Mouse (Mus musculus): ENCODE measurements around the gene Vti1b. TPM values are rescaled to one million over a fixed set of nuclear protein-coding genes. Genes with fewer than 3 reads are reported as not detected.

The Vti1b gene
- polyA plus RNA-seq, 1 experiment from 2014 or later, result 180 TPM

DNA sequence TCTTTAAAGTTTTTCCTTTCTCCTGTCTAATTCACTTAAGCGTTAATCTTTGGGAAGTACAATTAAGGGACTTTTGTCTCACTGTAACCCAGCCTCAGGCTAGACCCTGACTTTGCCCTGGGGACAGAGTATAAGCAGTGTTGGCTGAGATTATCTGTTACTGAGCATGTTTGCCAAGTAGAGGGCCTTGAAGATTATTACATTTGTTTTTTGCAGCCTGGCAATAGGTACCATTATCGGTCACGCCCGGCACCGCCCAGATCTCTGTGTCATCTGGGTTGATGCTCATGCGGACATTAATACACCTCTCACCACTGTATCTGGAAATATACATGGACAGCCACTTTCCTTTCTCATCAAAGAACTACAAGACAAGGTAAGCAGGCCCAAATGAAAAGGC lies 22.8 kb downstream of the Vti1b start:
- H3K4me1 ChIP-seq (ENCODE audit: control insufficient read depth, insufficient read depth, low read length), result no peaks in the 10 kb centered on the region
- 96% methylated on average over 6 of the region's 6 CpGs for WGBS
- no peak overlapping the region for H3K4me3 ChIP-seq (ENCODE audit: low read depth, low read length)
- no peak for ATAC-seq (ENCODE audit: low read depth)
- no peaks in the 10 kb centered on the region for H3K27me3 ChIP-seq (ENCODE audit: control insufficient read depth, insufficient read depth, low read length)
- H3K27ac ChIP-seq (ENCODE audit: low read depth, low read length), result no peak overlapping the region
- no peak overlapping the region for H3K4me2 ChIP-seq (ENCODE audit: low read depth, low read length)
- H3K9me3 ChIP-seq (ENCODE audit: control insufficient read depth, low read length), result no peaks in the 10 kb centered on the region
- peaks cover 25% of the 10 kb centered on the region for H3K36me3 ChIP-seq (ENCODE audit: control insufficient read depth, insufficient read depth, low read length)
- H3K9ac ChIP-seq (replicated peaks; ENCODE audit: low read depth, low read length), result no peak overlapping the region

DNA sequence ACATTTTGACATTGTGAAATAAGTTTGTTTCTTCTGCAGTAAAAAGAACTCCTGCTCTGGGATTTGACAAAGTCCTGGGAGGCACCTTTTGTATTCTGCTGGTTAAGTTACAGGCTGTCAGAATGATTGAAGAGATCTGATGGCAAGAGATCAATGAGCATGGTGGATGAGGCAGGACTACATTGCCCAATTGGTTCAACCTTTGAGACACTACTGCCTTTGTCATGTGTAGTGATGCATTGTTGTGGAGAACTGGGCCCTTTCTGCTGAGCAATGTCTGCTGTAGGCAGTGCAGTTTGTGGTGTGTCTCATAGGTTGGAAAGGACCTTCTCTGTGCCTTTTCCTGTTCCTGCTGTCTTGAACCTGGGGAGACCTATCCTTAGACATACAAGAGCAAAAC lies 31.1 kb downstream of the Vti1b start:
- Histone ChIP-seq H3K27me3 (ENCODE audit: control insufficient read depth, insufficient read depth, low read length) (no peaks in the 10 kb centered on the region), H3K9ac (replicated peaks; ENCODE audit: low read depth, low read length) (no peak overlapping the region), H3K4me1 (ENCODE audit: control insufficient read depth, insufficient read depth, low read length) (no peaks in the 10 kb centered on the region), H3K4me3 (ENCODE audit: low read depth, low read length) (no peak overlapping the region), H3K36me3 (ENCODE audit: control insufficient read depth, insufficient read depth, low read length) (no peaks in the 10 kb centered on the region), H3K4me2 (ENCODE audit: low read depth, low read length) (no peak overlapping the region), H3K27ac (ENCODE audit: low read depth, low read length) (no peak overlapping the region), H3K9me3 (ENCODE audit: control insufficient read depth, low read length) (no peaks in the 10 kb centered on the region)
- ATAC-seq (ENCODE audit: low read depth), result no peak

DNA sequence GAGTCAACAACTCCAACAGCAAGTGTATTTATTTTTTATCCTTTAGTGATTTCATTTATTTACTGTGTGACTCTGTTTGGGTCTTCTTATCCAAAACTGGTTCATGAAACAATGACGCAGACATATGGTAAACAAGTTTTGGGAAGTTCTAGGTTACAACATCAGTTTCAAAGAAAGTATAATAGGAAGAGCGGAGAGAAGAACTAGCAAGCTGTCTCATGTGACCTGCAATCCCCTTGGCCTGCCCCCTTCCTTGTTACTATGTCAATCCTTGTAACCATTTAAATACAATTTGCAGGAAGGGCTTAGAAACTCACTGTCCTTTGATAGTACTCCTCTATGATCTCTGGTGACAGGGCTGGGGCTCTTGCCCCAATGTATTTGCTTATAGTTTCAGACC lies 31.7 kb downstream of the Vti1b start:
- WGBS, result 88% methylated on average over 2 of the region's 2 CpGs
- no peak overlapping the region for H3K4me3 ChIP-seq (ENCODE audit: low read depth, low read length)
- H3K9me3 ChIP-seq (ENCODE audit: control insufficient read depth, low read length), result no peaks in the 10 kb centered on the region
- no peak overlapping the region for H3K9ac ChIP-seq (replicated peaks; ENCODE audit: low read depth, low read length)
- H3K27me3 ChIP-seq (ENCODE audit: control insufficient read depth, insufficient read depth, low read length), result no peaks in the 10 kb centered on the region
- no peaks in the 10 kb centered on the region for H3K4me1 ChIP-seq (ENCODE audit: control insufficient read depth, insufficient read depth, low read length)
- H3K27ac ChIP-seq (ENCODE audit: low read depth, low read length), result no peak overlapping the region
- no peak for ATAC-seq (ENCODE audit: low read depth)
- no peaks in the 10 kb centered on the region for H3K36me3 ChIP-seq (ENCODE audit: control insufficient read depth, insufficient read depth, low read length)
- H3K4me2 ChIP-seq (ENCODE audit: low read depth, low read length), result no peak overlapping the region

DNA sequence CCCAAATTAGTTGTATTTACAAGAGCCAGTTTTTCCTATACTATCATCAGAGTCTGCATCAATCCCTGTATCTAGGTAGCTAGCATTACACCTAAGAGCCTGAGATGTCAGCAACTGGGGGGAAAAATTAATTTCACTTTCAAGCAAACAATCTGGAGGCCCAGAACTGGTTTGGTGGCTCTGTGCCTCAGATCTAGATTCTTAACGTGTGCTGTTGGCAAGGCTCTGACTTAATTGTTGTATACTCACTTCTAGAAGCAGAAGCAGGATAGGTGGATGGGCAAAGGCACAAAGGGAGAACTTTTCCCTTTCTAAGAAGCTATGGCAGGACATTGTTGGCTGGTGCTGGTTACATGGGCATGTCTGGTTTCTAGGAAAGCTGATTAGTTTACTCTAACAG lies 33.0 kb downstream of the Vti1b start:
- no peaks in the 10 kb centered on the region for H3K9me3 ChIP-seq (ENCODE audit: control insufficient read depth, low read length)
- no peaks in the 10 kb centered on the region for H3K36me3 ChIP-seq (ENCODE audit: control insufficient read depth, insufficient read depth, low read length)
- H3K4me3 ChIP-seq (ENCODE audit: low read depth, low read length), result no peak overlapping the region
- no peak overlapping the region for H3K4me2 ChIP-seq (ENCODE audit: low read depth, low read length)
- H3K27ac ChIP-seq (ENCODE audit: low read depth, low read length), result no peak overlapping the region
- ATAC-seq (ENCODE audit: low read depth), result no peak
- H3K27me3 ChIP-seq (ENCODE audit: control insufficient read depth, insufficient read depth, low read length), result no peaks in the 10 kb centered on the region
- no peak overlapping the region for H3K9ac ChIP-seq (replicated peaks; ENCODE audit: low read depth, low read length)
- 76% methylated on average over 1 of the region's 1 CpGs for WGBS
- H3K4me1 ChIP-seq (ENCODE audit: control insufficient read depth, insufficient read depth, low read length), result no peaks in the 10 kb centered on the region

GRCm38 (mm10) chr12:79138999-79139398 lies 33.5 kb downstream of the Vti1b start:
- H3K9me3 ChIP-seq (ENCODE audit: control insufficient read depth, low read length), result no peaks in the 10 kb centered on the region
- H3K9ac ChIP-seq (replicated peaks; ENCODE audit: low read depth, low read length), result no peak overlapping the region
- no peak overlapping the region for H3K27ac ChIP-seq (ENCODE audit: low read depth, low read length)
- H3K4me1 ChIP-seq (ENCODE audit: control insufficient read depth, insufficient read depth, low read length), result no peaks in the 10 kb centered on the region
- H3K4me2 ChIP-seq (ENCODE audit: low read depth, low read length), result no peak overlapping the region
- no peak for ATAC-seq (ENCODE audit: low read depth)
- H3K4me3 ChIP-seq (ENCODE audit: low read depth, low read length), result no peak overlapping the region
- H3K36me3 ChIP-seq (ENCODE audit: control insufficient read depth, insufficient read depth, low read length), result no peaks in the 10 kb centered on the region
- H3K27me3 ChIP-seq (ENCODE audit: control insufficient read depth, insufficient read depth, low read length), result no peaks in the 10 kb centered on the region

GRCm38 (mm10) chr12:79136949-79137348 lies 35.5 kb downstream of the Vti1b start:
- Histone ChIP-seq H3K27ac (ENCODE audit: low read depth, low read length) (no peak overlapping the region), H3K4me2 (ENCODE audit: low read depth, low read length) (no peak overlapping the region), H3K4me1 (ENCODE audit: control insufficient read depth, insufficient read depth, low read length) (no peaks in the 10 kb centered on the region), H3K4me3 (ENCODE audit: low read depth, low read length) (no peak overlapping the region), H3K27me3 (ENCODE audit: control insufficient read depth, insufficient read depth, low read length) (peaks cover 3% of the 10 kb centered on the region; the same call in 1 of the 2 replicates), H3K9me3 (ENCODE audit: control insufficient read depth, low read length) (no peaks in the 10 kb centered on the region), H3K9ac (replicated peaks; ENCODE audit: low read depth, low read length) (no peak overlapping the region), H3K36me3 (ENCODE audit: control insufficient read depth, insufficient read depth, low read length) (no peaks in the 10 kb centered on the region)
- 76% methylated on average over 7 of the region's 7 CpGs for WGBS
- ATAC-seq (ENCODE audit: low read depth), result no peak

- 0 out of 2 replicates have a peak, but pooled peaks cover 5% of the 10 kb centered on the region for H3K4me1 ChIP-seq (ENCODE audit: control insufficient read depth, insufficient read depth, low read length)
- 34% methylated on average over 4 of the region's 4 CpGs for WGBS
- no peak for ATAC-seq (ENCODE audit: low read depth)
These were observed 37.4 kb downstream of the Vti1b start for GRCm38 (mm10) chr12:79135105-79135504.

GRCm38 (mm10) chr12:79134676-79135075 lies 37.8 kb downstream of the Vti1b start:
- Histone ChIP-seq H3K36me3 (ENCODE audit: control insufficient read depth, insufficient read depth, low read length) (no peaks in the 10 kb centered on the region), H3K4me2 (ENCODE audit: low read depth, low read length) (no peak overlapping the region), H3K9ac (replicated peaks; ENCODE audit: low read depth, low read length) (no peak overlapping the region), H3K4me1 (ENCODE audit: control insufficient read depth, insufficient read depth, low read length) (0 out of 2 replicates have a peak, but pooled peaks cover 5% of the 10 kb centered on the region), H3K27me3 (ENCODE audit: control insufficient read depth, insufficient read depth, low read length) (peaks cover 6% of the 10 kb centered on the region), H3K4me3 (ENCODE audit: low read depth, low read length) (no peak overlapping the region), H3K9me3 (ENCODE audit: control insufficient read depth, low read length) (no peaks in the 10 kb centered on the region), H3K27ac (ENCODE audit: low read depth, low read length) (no peak overlapping the region)
- WGBS, result 50% methylated on average over 8 of the region's 8 CpGs
- ATAC-seq (ENCODE audit: low read depth), result no peak

More at GRCm38 (mm10) chr12:79135105-79135504, 37.4 kb downstream of the Vti1b start:
- Histone ChIP-seq H3K9ac (replicated peaks; ENCODE audit: low read depth, low read length) (no peak overlapping the region), H3K36me3 (ENCODE audit: control insufficient read depth, insufficient read depth, low read length) (no peaks in the 10 kb centered on the region), H3K27ac (ENCODE audit: low read depth, low read length) (no peak overlapping the region), H3K27me3 (ENCODE audit: control insufficient read depth, insufficient read depth, low read length) (peaks cover 6% of the 10 kb centered on the region), H3K4me2 (ENCODE audit: low read depth, low read length) (no peak overlapping the region), H3K4me3 (ENCODE audit: low read depth, low read length) (no peak overlapping the region), H3K9me3 (ENCODE audit: control insufficient read depth, low read length) (no peaks in the 10 kb centered on the region)

GRCm38 (mm10) chr12:79131706-79132460 lies 40.6 kb downstream of the Vti1b start:
- Histone ChIP-seq H3K4me2 (ENCODE audit: low read depth, low read length) (peak overlapping the region; percentile 71), H3K4me3 (ENCODE audit: low read depth, low read length) (peak overlapping the region; percentile 45), H3K4me1 (ENCODE audit: control insufficient read depth, insufficient read depth, low read length) (0 out of 2 replicates have a peak, but pooled peaks cover 5% of the 10 kb centered on the region), H3K36me3 (ENCODE audit: control insufficient read depth, insufficient read depth, low read length) (no peaks in the 10 kb centered on the region), H3K9ac (replicated peaks; ENCODE audit: low read depth, low read length) (peak overlapping the region; percentile 51), H3K27ac (ENCODE audit: low read depth, low read length) (peak overlapping the region; percentile 34; the same call in 1 of the 2 replicates), H3K9me3 (ENCODE audit: control insufficient read depth, low read length) (no peaks in the 10 kb centered on the region), H3K27me3 (ENCODE audit: control insufficient read depth, insufficient read depth, low read length) (peaks cover 6% of the 10 kb centered on the region)
- ATAC-seq (ENCODE audit: low read depth), result no peak
- 27% methylated on average over 5 of the region's 5 CpGs for WGBS

All from neural tube, embryonic 14.5 days (tissue).